Mouse (Mus musculus): ENCODE data around the gene Upf3a.
"Not testable (repeated sequence)": the region's sequence is repeated elsewhere in the genome, so short reads cannot be mapped to it uniquely, and the experiment has no call there.

Upf3a gene

DNA sequence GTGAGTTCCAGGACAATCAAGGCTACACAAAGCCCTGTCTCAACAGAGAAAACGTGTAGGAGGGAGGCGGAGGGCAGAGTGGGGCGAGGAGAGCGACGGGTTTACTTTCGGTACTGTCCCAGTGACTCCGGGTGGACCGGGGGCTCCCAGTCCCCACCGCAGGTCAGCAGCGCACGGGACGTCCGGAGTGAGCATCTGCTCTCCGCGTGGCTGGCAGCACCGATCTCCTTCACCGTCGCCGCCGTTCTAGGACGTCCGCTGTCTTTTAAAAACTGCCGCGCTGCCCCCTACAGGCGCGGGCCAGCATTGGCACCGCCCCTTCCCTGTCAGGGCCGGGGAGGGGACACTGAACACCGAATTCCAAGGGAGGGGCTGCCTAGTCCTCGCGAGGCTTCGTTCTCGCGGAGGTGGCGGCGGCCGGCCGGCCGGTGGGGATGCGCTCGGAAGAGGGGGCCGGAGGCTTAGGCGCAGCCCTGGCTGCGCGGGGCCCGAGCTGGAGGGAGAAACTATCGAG is at the start of gene Upf3a:
Upf3a (plus strand) TSS at position 366 of the 514 bp plus-strand sequence.
- peak; percentile 92 for DNase-seq

- no peak for DNase-seq
These were observed 45.1 kb upstream of the Upf3a start for GRCm38 (mm10) chr8:13740323-13740770.

GRCm38 (mm10) chr8:13740817-13741613 is 44.4 kb upstream of the Upf3a start:
- DNase-seq = no peak

DNA sequence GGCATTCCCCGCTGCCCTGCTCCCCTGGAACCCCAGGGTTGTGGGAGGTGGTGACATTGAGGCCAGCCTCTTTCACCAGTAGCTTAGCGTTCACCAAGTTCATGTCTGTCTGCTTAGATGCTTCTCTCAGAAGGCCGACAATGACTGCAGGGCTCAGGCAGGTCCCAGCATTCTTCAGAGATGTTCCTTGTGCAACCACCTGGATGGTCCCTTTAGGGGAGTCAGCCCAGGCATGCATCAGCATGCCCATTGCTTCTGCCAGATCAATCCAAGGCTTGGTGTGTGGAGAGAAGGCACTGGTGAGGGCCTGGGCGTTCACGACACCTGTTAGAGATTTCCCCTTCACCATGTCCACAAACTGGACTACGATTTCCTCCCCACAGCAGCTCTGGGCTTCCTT is 39.2 kb upstream of the Upf3a start:
- DNase-seq = not testable (repeated sequence)

GRCm38 (mm10) chr8:13747626-13748025 is 37.8 kb upstream of the Upf3a start:
- no peak for DNase-seq

- DNase-seq = peak; percentile 29
These were observed 31.7 kb upstream of the Upf3a start for GRCm38 (mm10) chr8:13753680-13754079.

- no peak for DNase-seq
These were observed 28.9 kb upstream of the Upf3a start for GRCm38 (mm10) chr8:13756480-13756879.

GRCm38 (mm10) chr8:13756982-13757804 is 28.2 kb upstream of the Upf3a start, which contains the start of gene Cdc16:
Gene Cdc16, plus strand, starts transcription at chr8:13757676.
- peak; percentile 77 for DNase-seq

DNA sequence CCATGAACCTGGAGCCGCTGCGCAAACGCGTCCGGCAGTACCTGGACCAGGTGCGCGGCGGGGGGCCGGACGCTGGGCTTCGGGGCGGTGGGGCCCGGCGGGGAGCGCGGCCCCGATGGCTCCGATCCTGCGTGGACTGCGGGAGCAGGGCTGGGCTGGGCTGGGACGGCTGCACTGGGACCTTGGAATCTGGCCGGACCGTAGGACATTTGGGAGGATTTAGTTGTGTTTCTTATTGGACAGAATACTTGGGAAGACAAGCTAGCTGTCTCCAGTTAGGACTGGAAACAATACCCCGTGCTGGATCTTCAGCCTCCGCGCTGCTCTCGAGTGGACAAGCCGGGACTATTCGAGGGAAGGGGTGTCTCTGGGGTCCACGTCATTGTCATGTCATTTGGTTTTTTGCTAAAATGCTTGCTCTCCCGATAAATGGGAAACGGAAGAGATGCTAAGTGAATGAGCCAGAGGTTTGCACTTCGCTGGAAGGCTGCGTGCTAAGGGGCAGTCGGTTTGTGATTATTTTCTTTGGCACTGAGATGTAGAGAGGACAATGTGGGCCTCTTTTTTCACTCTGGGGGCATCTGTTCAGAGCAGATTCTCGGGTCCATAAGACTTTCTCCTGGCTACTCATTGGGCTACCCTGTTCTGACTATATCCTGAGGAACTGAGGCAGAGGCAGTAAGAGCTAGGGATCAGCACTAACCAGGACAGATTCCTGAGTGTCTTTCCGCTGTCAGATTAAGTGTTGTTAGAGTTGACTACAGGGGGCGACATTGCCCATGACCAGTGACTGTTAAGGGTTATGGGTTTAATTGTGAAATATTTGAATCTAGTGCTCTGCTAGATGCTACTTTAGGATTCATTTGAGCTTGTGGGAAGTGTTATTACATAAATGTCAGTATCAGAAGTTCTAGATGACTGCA is 27.3 kb upstream of the Upf3a start:
- DNase-seq = peak; percentile 28

GRCm38 (mm10) chr8:13769206-13769605 is 16.2 kb upstream of the Upf3a start:
- no peak for DNase-seq

DNA sequence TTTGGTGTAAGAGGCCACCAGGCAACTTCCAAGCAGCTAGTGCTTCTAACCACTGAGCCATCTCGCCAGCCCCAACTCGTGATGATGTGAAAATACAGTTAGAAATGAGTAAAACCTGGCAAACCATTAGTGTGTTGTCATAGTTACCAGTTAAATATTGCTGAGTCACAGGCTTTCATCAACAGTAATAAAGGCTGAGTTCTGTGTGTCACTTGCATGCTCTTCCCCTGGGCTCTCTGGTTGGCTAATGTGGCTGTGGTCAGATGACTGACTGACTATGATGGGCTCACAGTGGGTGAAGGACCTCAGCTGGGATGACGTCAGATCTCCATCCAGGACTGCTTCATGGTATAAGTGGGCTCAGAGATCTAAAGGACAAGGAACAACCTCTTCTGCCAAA is 4.9 kb upstream of the Upf3a start:
- DNase-seq = no peak

DNA sequence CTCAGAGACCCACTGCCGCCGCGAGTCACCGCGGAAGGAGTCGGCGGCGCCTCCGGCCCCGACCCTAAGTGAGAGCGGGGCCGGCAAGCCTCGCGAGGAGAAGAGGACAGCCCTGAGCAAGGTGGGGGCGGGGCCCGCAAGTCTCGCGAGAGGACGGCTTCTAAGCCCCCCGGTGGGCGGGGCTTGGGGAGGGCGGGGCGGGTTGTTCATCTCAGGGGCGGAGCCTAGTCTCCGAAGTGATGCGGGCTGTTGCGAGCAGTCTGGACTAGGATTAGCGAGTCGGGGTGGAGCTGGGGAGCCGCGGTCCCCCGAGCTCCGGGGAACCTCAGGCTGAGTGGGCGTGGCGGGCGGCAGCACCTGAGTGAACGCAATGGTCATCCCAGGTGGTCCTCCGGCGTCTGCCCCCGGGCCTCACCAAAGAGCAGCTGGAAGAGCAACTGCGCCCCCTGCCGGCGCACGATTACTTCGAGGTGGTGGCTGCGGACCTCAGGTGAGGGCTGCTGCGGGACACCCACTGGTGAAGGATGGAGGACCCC is 417 bp downstream of the Upf3a start:
- peak; percentile 96 for DNase-seq

DNA sequence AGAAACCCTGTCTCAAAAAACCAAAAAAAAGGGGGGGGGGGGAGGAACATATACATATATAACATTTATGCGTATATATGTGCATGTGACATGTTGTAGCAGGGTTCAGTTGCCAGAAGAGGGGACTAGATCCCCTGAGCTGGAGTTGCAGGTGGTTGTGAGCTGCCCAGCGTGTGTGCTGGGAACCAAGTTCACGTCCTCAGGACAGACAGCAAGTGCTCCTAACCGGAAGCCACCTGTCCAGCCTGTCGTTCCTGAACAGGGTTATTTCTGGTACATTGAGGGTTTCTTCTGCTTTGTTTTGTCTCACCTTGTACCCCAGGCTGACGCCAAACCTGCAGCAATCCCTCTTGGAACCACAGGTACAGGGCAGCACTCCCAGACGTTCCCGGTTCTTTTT is 4.2 kb downstream of the Upf3a start:
- DNase-seq = no peak

GRCm38 (mm10) chr8:13793097-13793745 is 7.8 kb downstream of the Upf3a start:
- DNase-seq = no peak

DNA sequence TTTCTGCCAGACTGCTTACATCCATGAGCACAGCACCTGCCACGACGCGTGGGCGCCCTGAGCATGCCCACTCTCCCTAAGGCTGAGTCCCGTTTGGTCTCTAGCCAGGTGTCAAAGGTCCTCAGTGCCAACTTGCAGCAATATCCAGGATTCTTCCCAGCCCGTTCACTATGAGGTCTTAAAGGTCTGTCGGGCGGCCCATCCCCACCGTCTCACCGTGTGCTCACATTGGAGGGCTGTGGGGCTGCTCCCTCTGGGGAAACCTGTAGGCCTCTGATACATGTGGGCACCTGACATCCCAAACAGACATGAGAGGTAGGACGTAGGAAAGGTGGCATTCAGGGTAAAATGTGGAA is 8.3 kb downstream of the Upf3a start:
- DNase-seq = no peak

- DNase-seq = no peak
These were observed 12.3 kb downstream of the Upf3a start for GRCm38 (mm10) chr8:13797676-13798075.

DNA sequence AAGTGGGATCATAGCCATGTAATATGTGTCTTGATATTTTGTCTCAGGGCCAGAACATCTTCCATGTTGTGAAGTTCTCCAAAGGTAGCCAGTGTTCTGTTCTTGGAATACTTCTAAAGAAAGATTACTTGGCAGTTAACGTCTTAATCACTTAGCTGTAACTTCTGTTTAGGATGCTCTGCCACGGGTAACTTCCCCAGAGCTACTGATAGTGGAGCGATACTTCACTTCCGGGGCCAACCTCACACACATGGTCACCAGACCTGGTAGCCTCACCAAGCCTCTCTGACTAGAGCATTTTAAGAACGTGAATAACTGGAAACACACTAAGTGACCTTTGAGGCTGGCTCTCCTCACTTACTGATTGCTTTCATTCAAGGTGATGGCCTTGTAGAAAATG is 14.2 kb downstream of the Upf3a start:
- DNase-seq = no peak

GRCm38 (mm10) chr8:13828598-13829172 is 43.3 kb downstream of the Upf3a start:
- DNase-seq = no peak

DNA sequence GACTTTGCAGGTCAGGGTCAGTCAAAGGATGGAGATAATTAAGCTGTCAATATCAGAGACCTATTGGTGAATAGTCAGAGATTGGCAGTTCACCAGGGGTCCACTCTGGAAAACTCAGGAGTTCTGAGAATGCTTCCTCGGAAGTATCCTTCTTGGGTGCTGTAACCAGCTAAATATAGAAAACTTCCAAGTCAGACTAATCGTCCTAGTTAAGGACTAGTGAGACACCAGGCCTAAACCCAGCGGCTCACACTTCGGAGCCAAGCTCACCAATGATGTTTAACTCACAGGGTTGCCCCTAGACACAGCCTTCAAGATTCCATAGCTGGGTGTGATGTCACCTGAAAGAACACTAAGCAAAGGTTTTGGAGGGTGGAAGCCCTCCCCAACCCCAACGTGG is 52.9 kb downstream of the Upf3a start, which contains the start of gene AF366264:
AF366264 (minus strand) TSS at position 101 of the 400 bp plus-strand sequence.
- not testable (repeated sequence) for DNase-seq

- DNase-seq = peak; percentile 26
These were observed 57.9 kb downstream of the Upf3a start for GRCm38 (mm10) chr8:13843286-13843685.
